Mouse (Mus musculus) MEL (cell line): ENCODE measurements around the gene Atp8a1. TPM values are rescaled to one million over a fixed set of nuclear protein-coding genes. Genes with fewer than 3 reads are reported as not detected.

ENCODE experiments used
- DNase-seq: peaks from one replicate; pipeline ENCODE4 v3.0.0; 2011; ENCODE audit warnings: low read depth, low spot score
- H3K27ac ChIP-seq: 2 replicates; pipeline ENCODE4 v1.5.1; 2012; ENCODE audit warnings: low read depth, mild to moderate bottlenecking, control low read depth, low read length, moderate library complexity; ENCODE audit not compliant: control insufficient read depth
- H3K27me3 ChIP-seq, 2 experiments: fragments of 150-350 bp in 1 of 2; sonication (generic) in 1 of 2; 2 replicates each; pipeline ENCODE4 v1.6.1; 2012; ENCODE audit warnings: low read length in 2 of 2, mild to moderate bottlenecking in 2 of 2, improper control_type of control experiment in 1 of 2, moderate library complexity in 1 of 2; ENCODE audit not compliant: insufficient read depth in 2 of 2, control insufficient read depth in 1 of 2
- H3K36me3 ChIP-seq, 2 experiments: 2 replicates each; pipeline ENCODE4 v1.6.1; 2012 to 2014; ENCODE audit warnings: low read length in 2 of 2, improper control_type of control experiment in 1 of 2, inconsistent platforms in 1 of 2, mild to moderate bottlenecking in 1 of 2; ENCODE audit not compliant: insufficient read depth in 2 of 2, control insufficient read depth in 1 of 2
- H3K4me1 ChIP-seq, 2 experiments: fragments of 150-350 bp in 1 of 2; sonication (generic) in 1 of 2; 2 replicates each; pipeline ENCODE4 v1.6.1; 2012; ENCODE audit warnings: low read length in 2 of 2, improper control_type of control experiment in 1 of 2, mild to moderate bottlenecking in 1 of 2; ENCODE audit not compliant: insufficient read depth in 2 of 2, control insufficient read depth in 1 of 2
- H3K4me3 ChIP-seq, 2 experiments: fragments of 150-350 bp in 1 of 2; sonication (generic) in 1 of 2; 2 replicates each; pipeline ENCODE4 v1.5.1; 2012; ENCODE audit warnings: low read depth in 2 of 2, low read length in 2 of 2, mild to moderate bottlenecking in 2 of 2, moderate library complexity in 2 of 2, control low read depth in 1 of 2, improper control_type of control experiment in 1 of 2; ENCODE audit not compliant: control insufficient read depth in 1 of 2, insufficient read depth in 1 of 2
- H3K79me2 ChIP-seq: 2 replicates; pipeline ENCODE4 v1.6.1; 2012; ENCODE audit warnings: mild to moderate bottlenecking, low read length, moderate library complexity; ENCODE audit not compliant: control insufficient read depth, poor library complexity, insufficient read depth
- H3K9ac ChIP-seq: 2 replicates; pipeline ENCODE4 v1.6.1; 2012; ENCODE audit warnings: low read depth, mild to moderate bottlenecking, control low read depth, low read length, moderate library complexity; ENCODE audit not compliant: control insufficient read depth, poor library complexity, severe bottlenecking
- H3K9me3 ChIP-seq: fragments of 150-350 bp; sonication (generic); replicated peaks from 2 replicates; pipeline ENCODE4 v1.6.1; 2012; ENCODE audit warnings: mild to moderate bottlenecking, low read length, improper control_type of control experiment, moderate library complexity; ENCODE audit not compliant: insufficient read depth
- CHD2 ChIP-seq: IDR thresholded peaks from 2 replicates; pipeline ENCODE4 v1.6.1; 2011; ENCODE audit warnings: low read length, improper control_type of control experiment
- CTCF ChIP-seq, 3 experiments: IDR thresholded peaks in 2 of 3; conservative IDR thresholded peaks in 1 of 3; 2 replicates each; pipeline ENCODE4 v1.5.1; 2011 to 2012; ENCODE audit warnings: low read length in 3 of 3, low read depth in 2 of 3, mild to moderate bottlenecking in 2 of 3, improper control_type of control experiment in 1 of 3, inconsistent platforms in 1 of 3, mixed read lengths in 1 of 3, moderate library complexity in 1 of 3; ENCODE audit not compliant: control insufficient read depth in 1 of 3, insufficient read depth in 1 of 3, poor library complexity in 1 of 3, severe bottlenecking in 1 of 3
- E2F4 ChIP-seq: IDR thresholded peaks from 2 replicates; pipeline ENCODE4 v1.6.1; 2011; ENCODE audit warnings: low read depth, low read length, improper control_type of control experiment, borderline replicate concordance
- GABPA ChIP-seq: IDR thresholded peaks from 2 replicates; pipeline ENCODE4 v1.6.1; 2012; ENCODE audit warnings: low read depth, mild to moderate bottlenecking, inconsistent platforms, low read length, improper control_type of control experiment, moderate library complexity
- JUND ChIP-seq: IDR thresholded peaks from 2 replicates; pipeline ENCODE4 v1.6.1; 2011; ENCODE audit warnings: low read depth, mild to moderate bottlenecking, improper control_type of control experiment, low read length
- KAT2A ChIP-seq: conservative IDR thresholded peaks from 2 replicates; pipeline ENCODE4 v1.6.1; 2012; ENCODE audit warnings: low read depth, low read length, improper control_type of control experiment, inconsistent platforms
- MXI1 ChIP-seq: IDR thresholded peaks from 2 replicates; pipeline ENCODE4 v1.6.1; 2011; ENCODE audit warnings: mild to moderate bottlenecking, low read depth, low read length, improper control_type of control experiment
- MYB ChIP-seq: IDR thresholded peaks from 2 replicates; pipeline ENCODE4 v1.6.1; 2011; ENCODE audit warnings: mild to moderate bottlenecking, low read depth, low read length, improper control_type of control experiment
- MYC ChIP-seq: IDR thresholded peaks from 2 replicates; pipeline ENCODE4 v1.6.1; 2011; ENCODE audit warnings: low read depth, mild to moderate bottlenecking, low read length, improper control_type of control experiment, moderate library complexity
- NRF1 ChIP-seq: IDR thresholded peaks from 2 replicates; pipeline ENCODE4 v1.6.1; 2014; ENCODE audit warnings: low read depth, mild to moderate bottlenecking, inconsistent platforms, low read length, improper control_type of control experiment, moderate library complexity; ENCODE audit not compliant: poor library complexity, insufficient read depth, severe bottlenecking
- POLR2AphosphoS2 ChIP-seq: IDR thresholded peaks from 2 replicates; pipeline ENCODE4 v1.6.1; 2011; ENCODE audit warnings: low read length, improper control_type of control experiment
- RCOR1 ChIP-seq: IDR thresholded peaks from 2 replicates; pipeline ENCODE4 v1.6.1; 2012; ENCODE audit warnings: low read depth, mild to moderate bottlenecking, inconsistent platforms, low read length, improper control_type of control experiment
- SIN3A ChIP-seq: IDR thresholded peaks from 2 replicates; pipeline ENCODE4 v1.6.1; 2012; ENCODE audit warnings: low read length, improper control_type of control experiment, inconsistent platforms
- SMC3 ChIP-seq: IDR thresholded peaks from 2 replicates; pipeline ENCODE4 v1.6.1; 2011; ENCODE audit warnings: low read depth, low read length, improper control_type of control experiment
- TAL1 ChIP-seq: IDR thresholded peaks from 2 replicates; pipeline ENCODE4 v1.6.1; 2012; ENCODE audit warnings: mild to moderate bottlenecking, inconsistent platforms, low read length, moderate library complexity, mixed read lengths
- ZC3H11A ChIP-seq: IDR thresholded peaks from 2 replicates; pipeline ENCODE4 v1.6.1; 2012; ENCODE audit warnings: low read depth, mild to moderate bottlenecking, inconsistent platforms, low read length, improper control_type of control experiment
- ZKSCAN1 ChIP-seq: IDR thresholded peaks from 2 replicates; pipeline ENCODE4 v1.6.1; 2012; ENCODE audit warnings: low read depth, mild to moderate bottlenecking, inconsistent platforms, low read length, improper control_type of control experiment, moderate library complexity
- polyA plus RNA-seq, 2 experiments: library from polyadenylated mRNA; stranded (reverse) in 1 of 2; unstranded in 1 of 2; fragments of >175 nt in 1 of 2; fragments of >200 nt in 1 of 2; gene quantifications; 2 replicates each; pipeline versions ENCODE4 v1.2.1 to v1.2.4; 2012; ENCODE audit warnings: low replicate concordance in 2 of 2, low read depth in 1 of 2; ENCODE audit not compliant: insufficient read length in 2 of 2, insufficient read depth in 1 of 2, missing spikeins in 1 of 2
- total RNA-seq: library from RNA; depleted of rRNA; stranded (reverse); fragments of 300-350 nt; gene quantifications from 2 replicates; pipeline ENCODE4 v1.2.3, GENCODE M21; 2012

The Atp8a1 gene
- total and polyA plus RNA-seq, 3 experiments = 18.2 to 22.1 TPM; not detected in 1

DNA sequence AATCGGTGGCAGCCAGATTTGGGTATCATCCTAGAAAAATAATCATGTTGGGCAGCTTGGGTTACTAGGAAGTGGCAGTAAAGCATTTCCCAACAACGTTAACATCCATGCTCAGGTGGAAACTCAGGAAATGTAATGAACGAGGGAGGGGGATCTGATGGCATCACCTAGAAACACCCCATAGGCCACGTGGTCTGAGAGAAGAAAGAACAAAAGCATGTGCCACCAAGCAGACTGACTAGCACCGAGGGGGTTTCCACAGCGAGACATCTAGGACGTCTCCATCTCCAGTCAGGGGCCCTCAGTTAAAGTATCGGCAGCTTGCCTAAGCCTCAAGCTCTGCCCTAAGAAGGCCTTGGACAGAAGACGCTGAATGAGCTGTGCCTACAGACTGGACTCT is 21.0 kb downstream of the Atp8a1 start:
- Histone ChIP-seq H3K4me3 (no peak overlapping the region), H3K79me2 (peaks cover 8% of the 10 kb centered on the region), H3K4me1 (peaks cover 15 to 16% of the 10 kb centered on the region in 2 experiments), H3K9me3 (no peaks in the 10 kb centered on the region), H3K27ac (no peak overlapping the region), H3K36me3 (peaks cover 0 to 22% of the 10 kb centered on the region in 2 experiments; a peak in 3 of 4 replicates), H3K9ac (no peak overlapping the region), H3K27me3 (no peaks in the 10 kb centered on the region)
- TF ChIP-seq NRF1 = no peak
- TF ChIP-seq SIN3A = no peak
- no peak for TF ChIP-seq E2F4
- TF ChIP-seq MYB = no peak
- TF ChIP-seq MYC = no peak
- TF ChIP-seq MXI1 = no peak
- TF ChIP-seq RCOR1 = no peak
- no peak for TF ChIP-seq SMC3
- TF ChIP-seq GABPA = no peak
- TF ChIP-seq POLR2AphosphoS2 = no peak
- TF ChIP-seq CHD2 = no peak
- TF ChIP-seq KAT2A = no peak
- TF ChIP-seq ZC3H11A = no peak
- no peak for TF ChIP-seq ZKSCAN1
- no peak for TF ChIP-seq JUND
- DNase-seq = no peak

DNA sequence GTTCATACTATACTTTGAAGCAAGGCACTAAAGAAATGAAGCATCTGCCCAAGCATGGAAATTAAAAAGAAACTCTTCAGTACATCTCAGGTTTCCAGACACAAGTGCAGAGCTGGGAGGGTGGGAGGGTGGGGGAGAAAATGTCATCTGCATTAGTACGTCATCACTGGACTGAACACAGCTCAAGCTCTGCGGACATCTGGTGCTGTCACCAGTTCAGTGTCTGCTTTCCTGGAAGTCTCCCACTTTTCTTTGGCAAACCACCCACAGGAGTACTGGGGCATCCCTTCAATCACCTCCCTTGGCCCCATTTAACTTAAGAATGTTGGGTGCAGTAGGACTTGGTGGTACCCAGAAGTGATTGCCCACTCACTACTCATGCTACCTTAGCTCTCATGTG is 22.6 kb downstream of the Atp8a1 start:
- Histone ChIP-seq H3K79me2 (peaks cover 2% of the 10 kb centered on the region; the same call in 1 of the 2 replicates), H3K27me3 (no peaks in the 10 kb centered on the region), H3K9ac (no peak overlapping the region), H3K9me3 (no peaks in the 10 kb centered on the region), H3K36me3 (peaks cover 0 to 26% of the 10 kb centered on the region in 2 experiments; a peak in 3 of 4 replicates), H3K4me3 (no peak overlapping the region), H3K4me1 (peaks cover 10 to 16% of the 10 kb centered on the region in 2 experiments), H3K27ac (no peak overlapping the region)
- no peak for DNase-seq
- no peak for TF ChIP-seq CTCF (IDR thresholded peaks at IDR 0.05 in 2 of 3, conservative IDR thresholded peaks at IDR 0.05 in 1 of 3; ENCODE audit: control insufficient read depth in 1 of 3, insufficient read depth in 1 of 3, low read depth in 2 of 3, low read length in 3 of 3, poor library complexity in 1 of 3, severe bottlenecking in 1 of 3)
- no peak for TF ChIP-seq SIN3A
- TF ChIP-seq TAL1 = no peak
- no peak for TF ChIP-seq RCOR1
